Mouse (Mus musculus) left cerebral cortex, postnatal 25 days (tissue): ENCODE measurements at regions not wholly inside any gene's neighbourhood (a gene's known extent, or its start where the extent isn't known, plus 50 kb on each side); places are given as distances from the start of the nearest gene placed in this dataset.

Experiments used
- DNase-seq, 2 experiments: peaks; one replicate each; pipeline ENCODE4 v3.0.0; 2022; ENCODE audit warnings: low spot score in 2 of 2, mixed read lengths in 1 of 2
- intact Hi-C: fragments of 180-260 bp; cut with DNase I; formaldehyde crosslinking; loops from one replicate; pipeline ENCODE4 v1.15.1; 2025

DNA sequence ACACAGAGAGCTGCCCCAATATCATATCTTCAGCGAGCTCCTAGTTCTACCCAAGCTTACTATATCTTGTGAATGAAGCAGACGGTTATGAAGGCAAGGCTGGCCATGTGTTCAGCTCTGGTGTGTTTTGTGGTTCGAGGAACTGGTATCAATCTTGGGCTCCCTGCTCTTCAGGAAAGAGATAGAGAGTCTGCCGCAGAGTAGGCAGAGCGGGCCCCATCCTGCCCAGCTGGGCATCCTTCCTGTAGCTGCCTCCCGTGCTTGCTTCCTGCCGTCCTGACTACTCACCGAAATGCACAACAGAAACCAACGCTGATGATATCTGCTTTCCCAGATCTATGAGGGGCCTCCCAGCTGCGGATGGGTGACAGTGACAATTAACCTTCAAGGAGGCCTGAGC lies 60.3 kb downstream of the Snrpe start:
- DNase-seq = no peak

DNA sequence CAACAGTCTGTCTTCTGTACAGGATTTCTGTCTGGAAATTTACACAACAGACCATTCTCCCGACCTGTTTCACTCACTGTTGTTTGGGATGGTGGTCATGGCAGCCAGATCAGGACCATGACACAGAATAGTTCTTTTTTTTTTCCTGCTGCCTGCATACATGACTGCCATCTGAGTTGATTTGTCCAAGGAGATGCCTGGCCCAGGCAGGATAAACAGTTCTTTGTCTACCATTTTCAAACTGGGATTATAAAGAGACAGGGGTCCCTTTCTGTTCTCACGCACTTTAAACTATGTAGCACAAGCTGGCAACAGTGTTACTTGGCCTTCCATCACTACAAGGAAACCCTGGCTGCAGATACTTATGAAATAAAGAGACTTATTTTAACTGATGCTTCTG lies 61.1 kb downstream of the Snrpe start:
- intact Hi-C loops = no loop called here
- DNase-seq = no peak

More for the DNA sequence above, 60.3 kb downstream of the Snrpe start:
- intact Hi-C loops = no loop called here

DNA sequence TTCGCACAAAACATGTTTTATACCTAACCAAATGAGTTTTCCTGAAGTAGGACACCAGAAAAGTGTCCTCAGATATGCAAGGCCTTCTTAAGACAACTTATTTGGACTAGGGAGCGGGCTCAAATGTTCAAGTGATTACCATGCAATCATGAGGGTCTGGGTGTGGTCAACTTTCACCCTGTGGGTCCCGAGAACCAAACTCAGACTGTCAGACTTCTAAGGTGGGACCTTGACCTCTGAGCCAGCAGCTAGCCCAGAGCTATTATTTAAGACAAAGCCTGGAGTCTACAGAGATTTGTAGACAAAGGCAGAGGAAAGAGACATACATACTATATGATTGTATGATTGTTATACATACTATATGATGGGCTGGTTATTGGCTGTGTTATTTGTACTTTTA lies 62.5 kb downstream of the Snrpe start:
- intact Hi-C loops = no loop called here
- DNase-seq = no peak

DNA sequence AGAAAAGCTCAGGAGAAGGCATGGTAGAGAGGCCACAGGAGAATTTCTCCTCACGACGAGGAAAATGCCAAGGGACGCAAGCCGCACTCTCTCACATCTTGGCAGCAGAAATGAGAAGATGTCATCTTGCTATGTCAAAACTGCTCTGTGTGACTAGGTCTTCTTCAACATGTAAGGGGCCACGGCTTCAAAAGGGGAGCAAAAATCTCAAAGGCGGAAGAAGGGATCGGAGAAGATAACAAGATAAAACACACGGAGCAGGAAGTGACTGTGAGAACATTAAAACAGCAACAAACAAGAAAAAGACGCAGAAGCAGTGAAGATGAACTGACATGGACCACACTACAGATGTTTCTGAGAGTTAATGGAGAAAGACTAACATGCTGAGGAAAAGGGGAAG lies 65.1 kb downstream of the Snrpe start:
- intact Hi-C loops = no loop called here

DNA sequence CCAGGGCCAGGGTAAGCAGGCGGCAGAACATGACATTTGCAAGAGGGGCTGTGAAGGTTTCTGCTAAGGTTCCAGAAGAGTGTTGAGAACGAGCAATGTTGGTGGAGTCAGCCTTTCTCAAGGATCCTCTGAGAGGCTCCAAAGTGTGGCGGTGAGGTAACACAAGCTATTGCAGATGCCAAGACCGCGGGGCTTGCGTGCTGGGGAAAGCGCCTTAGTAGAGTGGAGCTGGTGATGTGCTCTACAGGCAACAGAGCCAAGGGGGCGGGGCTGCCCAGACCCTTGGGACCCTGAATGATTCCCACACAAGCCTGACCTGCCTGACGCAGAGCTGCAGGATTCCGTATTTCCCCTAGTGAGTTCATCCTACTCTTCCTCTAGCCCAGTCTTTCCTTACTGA lies 66.3 kb downstream of the Snrpe start:
- DNase-seq = no peak
- intact Hi-C loops = no loop called here

More for the DNA sequence above, 65.1 kb downstream of the Snrpe start:
- no peak for DNase-seq

DNA sequence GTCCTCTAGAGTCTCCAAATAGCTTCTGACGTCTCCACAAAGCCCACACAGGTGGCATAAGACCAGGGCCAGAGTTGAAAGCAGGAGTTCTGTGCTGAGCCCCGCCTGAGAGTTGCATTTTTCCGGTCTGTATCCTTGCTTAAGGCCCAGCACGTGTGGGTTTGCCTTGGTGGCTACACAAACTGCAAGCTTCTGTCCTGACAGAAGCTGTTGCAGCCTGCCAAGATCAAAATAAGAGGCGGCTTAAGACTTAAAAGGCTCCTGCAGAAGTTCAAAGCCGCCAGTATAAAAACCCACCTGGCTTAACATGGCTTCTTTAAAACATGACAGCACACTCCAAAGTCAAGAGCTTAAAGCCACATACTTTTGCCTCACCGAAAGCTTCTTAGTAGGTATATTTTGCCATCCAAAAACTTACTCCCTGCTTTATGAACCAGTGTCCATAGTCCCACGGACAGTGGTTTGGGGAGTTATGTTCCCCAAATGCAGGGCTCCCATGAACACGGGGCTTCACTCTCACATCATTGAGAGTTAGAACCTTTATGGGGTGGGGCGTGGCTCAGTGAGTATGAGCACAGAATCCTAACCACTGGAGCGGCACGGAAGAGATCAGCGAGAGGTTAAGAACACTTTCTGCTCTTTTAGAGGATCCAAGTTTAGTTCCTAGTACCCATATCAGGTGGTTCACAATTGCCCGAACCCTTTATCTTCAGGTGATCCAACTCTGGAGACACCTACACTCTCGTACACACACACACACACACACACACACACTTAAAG lies 67.9 kb downstream of the Snrpe start:
- no peak for DNase-seq
- intact Hi-C loops = no loop called here

DNA sequence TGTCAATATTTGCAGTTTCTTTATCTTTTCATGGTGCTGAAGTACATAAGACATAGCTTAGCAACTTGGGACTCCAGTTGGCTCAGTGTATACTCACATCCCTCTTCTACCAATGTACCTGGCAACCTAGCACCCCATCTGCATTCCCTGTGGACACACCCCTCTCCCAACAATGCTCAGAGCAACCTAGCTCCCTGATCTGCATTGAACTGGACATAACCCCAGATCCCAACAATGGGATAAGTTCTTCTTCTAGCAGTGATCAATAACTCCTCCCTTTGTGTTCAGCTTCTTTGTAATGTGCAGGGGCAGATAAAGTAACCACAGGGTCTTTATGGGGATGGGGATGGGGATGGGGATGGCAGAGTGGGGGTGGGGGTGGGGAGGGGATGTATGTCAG lies 79.4 kb downstream of the Snrpe start:
- intact Hi-C loops = no loop called here
- DNase-seq = no peak

DNA sequence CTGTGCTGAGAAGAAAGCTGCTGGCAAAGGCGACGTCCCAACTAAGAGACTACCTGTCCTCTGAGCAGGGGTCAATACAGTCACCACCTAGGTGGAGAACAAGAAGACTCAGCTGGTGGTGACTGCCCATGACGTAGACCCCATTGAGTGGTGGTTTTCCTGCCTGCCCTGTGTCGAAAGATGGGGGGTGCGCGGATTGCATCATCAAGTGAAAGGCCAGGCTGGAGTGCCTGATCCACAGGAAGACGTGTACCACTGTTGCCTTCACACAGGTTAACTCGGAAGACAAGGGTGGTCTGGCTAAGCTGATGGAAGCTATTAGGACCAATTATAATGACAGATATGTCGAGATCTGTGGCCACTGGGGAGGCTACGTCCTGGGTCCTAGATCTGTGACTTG lies 80.3 kb downstream of the Snrpe start:
- intact Hi-C loops = no loop called here
- no peak for DNase-seq

DNA sequence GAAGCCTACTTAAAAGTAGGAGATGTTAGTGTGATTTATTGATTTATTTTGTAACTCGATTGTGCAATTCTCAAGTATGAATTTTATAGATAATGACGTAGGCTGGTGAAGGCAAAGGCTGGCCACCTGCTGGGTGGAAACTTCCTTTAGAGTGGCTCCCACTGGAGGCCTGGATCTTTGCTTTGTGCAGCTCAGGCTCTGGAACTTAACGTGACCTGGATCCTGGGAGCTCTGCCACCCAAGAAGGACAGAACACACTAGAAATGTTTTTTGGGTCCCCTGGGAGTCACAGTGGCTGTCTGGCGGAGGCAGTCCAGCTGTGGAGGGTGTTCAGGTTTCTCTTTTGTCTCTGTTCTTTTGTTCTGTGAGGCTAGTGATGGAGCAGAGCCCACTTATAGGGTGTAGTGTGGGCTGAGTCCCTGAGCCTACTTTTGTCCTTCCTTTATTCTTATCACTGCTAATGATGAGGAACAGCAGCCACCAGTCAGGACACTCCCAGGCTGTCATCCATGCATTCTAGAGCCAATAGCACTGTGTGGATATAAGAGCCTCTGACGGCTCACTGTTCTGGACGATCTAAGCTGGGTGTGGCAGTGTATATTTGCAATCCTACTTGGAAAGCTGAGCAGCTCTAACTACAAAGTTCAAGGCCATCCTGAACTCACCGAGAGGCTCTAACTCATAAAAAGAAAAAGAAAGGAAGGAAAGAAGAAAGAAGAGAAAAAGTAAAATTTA lies 82.3 kb downstream of the Snrpe start:
- intact Hi-C loops = no loop called here
- no peak for DNase-seq

DNA sequence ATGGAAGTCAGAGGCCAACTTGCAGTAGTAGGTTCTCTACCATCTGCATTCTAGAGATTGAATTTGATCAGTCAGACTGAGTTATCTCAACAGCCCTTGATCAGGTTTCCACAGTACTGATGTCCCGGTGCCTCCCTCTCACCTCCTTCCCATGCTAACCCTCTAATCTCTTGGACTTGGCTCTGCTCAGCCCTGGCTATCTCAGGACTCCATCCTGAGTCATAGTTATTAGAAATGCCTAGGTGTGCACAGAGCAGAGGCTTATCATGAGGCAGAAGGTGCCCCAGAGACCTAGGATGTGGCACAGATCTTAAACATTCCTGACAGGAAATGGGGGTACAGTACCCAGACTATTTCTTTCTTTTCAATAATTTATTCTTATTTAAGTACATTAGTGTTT lies 87.3 kb downstream of the Snrpe start:
- DNase-seq = no peak
- intact Hi-C loops = no loop called here

DNA sequence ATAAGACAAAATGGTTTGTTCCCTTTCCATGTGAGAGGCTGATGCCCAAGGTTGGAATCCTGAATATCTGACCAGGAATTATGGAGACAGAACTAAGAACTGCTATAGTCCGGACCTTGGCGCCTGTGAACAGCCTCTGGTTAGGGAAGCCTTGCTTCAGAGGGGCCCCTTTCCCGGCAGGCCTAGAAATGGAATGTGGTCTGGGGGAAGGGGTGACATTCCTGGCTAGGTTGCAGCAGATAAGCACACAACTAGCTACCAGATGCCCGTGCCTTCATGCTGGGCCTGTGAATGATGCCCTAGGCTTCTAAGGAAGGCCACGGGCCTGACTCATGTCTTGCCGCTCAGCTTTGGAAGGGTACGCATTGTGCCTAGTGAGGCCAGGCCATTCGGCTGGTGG lies 89.4 kb downstream of the Snrpe start:
- DNase-seq = no peak
- intact Hi-C loops = no loop called here

DNA sequence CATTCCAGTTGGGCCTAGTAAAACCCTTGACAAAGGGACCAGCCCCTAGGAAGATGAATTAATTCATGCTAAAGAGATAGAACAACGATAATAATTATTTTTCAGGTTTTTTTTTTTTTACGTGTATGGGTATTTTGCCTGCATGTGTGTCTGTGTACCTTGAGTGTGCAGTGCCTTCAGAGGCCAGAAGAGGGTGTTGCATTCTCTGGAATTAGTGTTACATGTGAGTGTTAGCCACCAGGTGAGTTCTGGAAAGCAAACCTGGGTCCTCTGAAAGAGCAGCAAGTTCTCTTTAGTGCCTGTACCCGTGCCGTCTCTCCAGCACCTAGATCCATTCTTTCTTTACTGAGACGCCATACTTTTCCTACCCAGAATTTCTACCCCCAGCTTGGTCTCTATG lies 92.8 kb upstream of the Sox13 start:
- intact Hi-C loops = no loop called here
- no peak for DNase-seq

DNA sequence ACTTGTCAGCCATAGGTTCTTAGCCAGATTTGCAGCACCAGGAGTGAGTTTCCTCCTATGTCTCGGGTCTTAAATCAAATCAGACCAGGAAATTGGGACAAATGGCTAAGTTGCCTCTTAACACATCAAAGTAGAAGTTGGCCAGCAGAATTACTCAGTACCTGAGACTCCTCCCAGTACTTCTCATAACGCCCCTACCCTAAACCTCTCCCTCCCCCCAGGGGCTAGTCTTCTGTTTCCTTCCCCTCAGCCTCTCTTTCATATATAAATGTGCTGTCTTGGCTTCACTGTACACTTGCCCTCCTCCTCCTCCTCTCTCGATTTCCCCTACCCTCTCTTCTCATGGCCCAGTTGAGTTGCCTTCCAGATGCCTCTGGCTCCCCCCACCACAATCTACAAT lies 79.9 kb upstream of the Sox13 start:
- DNase-seq = no peak
- intact Hi-C loops = no loop called here

DNA sequence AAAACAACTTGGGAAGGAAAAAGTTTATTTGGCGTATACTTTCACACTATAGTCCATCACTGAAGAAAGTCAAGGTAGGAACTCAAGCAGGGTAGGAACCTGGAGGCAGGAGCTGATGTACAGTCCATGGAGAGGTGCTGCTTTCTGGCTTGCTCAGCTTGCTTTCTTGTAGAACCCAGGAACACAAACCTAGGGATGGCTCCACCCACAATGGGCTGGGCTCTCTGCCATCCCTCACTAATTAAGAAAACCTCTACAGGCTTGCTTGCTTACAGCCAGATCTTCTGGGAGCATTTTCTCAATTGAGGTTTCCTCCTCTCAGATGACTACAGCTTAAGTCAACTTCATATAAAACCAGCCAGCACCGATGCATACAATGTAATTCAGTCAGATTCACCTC lies 79.2 kb upstream of the Sox13 start:
- intact Hi-C loops = no loop called here
- peak in 1 of 2 experiments; percentile 7 for DNase-seq

DNA sequence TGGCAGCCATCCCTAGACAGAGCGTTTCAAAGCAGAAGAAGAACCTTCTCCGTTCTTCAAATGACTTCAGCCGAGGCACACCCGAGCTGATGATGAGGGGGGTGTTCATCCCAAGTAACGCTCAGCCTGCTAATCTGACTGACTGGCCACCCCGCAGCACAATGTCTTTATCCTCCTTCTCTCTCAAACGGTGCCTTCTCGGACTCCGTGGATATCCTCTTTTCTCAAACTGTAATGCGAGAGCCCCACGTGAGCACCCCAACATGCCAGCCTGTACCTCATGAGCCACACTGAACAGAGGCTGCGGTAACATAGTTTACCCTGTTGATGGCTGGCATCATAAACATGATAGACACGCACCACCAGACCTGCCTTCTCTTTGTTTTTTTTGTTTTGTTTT lies 76.8 kb upstream of the Sox13 start:
- DNase-seq = no peak

DNA sequence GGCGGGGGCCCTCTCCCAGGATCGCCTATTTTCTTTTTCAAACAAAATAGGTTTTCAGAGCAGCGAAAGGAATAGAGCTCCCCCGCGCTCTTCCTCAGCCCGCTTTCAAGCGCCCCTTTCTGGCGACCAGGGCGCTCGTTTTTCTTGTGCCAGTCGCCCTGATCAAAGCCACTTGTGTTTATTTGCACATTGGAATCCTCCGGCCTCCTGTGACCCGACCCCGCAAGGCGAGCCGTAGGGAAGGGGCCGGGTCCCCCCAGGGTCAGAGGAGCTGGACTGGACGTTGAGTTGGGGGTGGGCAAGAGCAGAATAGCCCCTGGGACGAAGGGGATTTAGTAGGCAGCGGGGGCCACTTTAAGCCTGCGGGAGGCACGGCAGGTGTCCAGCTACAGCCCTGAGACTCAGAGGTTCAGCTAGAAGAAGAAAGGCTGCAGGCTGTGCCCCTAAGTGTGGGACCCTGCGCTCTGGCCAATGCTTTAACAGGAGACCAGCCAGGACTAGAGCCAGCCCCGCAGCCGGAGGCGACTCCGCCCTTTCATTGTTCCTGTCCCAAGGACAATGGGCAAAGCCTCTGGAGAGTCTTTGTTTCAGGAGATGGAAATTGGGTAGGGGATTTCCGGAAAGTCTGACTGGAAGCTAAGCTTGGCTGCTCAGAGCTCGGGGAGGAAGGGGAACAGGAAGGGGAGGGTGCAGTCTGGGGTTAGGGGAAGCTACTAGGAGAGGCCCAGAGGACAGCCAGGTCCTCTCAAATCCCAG lies 69.0 kb upstream of the Sox13 start:
- DNase-seq = peak; percentile 3 to 4
- intact Hi-C loops = loop anchor here (2.0 to 5.0 kb wide), 3 partner anchors 46 to 106 kb away; no protein-coding TSS in a partner anchor

More for the DNA sequence above, 76.8 kb upstream of the Sox13 start:
- intact Hi-C loops = no loop called here

DNA sequence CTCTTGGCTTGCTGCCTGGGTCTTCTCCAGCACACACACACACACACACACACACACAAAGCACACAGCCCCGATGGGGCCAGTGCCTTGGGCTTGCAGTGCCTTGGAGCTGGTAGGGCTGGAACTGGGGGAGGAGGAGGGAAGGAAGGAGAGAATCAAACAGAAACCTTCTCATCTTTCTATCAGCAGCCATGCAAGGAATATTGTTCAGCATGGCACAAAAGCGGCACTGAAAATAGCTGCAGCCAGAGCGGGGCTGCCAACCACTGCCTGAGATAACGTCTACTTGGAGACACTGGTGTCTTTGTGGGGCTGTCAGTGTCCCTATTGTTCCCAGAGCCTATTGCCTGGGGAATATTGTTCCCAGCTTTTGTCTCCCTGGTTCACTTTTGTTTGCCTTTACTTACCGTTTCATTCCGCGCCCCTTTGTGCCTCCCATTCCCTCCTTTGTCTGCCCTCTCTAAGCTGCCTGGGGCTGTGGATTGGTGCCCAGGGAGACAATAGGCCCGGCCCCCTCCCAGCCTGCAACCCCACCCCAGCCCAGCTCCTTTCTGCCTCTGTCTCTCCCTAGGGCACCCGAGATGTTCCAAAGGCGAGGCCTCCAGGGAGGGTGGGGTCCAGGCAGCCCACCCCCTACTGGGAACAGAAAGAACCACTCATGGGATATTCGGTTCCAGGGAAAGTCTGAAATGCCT lies 68.3 kb upstream of the Sox13 start:
- DNase-seq = peak; percentile 10 to 49
- intact Hi-C loops = loop anchor here (2.0 to 5.0 kb wide), 3 partner anchors 45 to 105 kb away; no protein-coding TSS in a partner anchor

DNA sequence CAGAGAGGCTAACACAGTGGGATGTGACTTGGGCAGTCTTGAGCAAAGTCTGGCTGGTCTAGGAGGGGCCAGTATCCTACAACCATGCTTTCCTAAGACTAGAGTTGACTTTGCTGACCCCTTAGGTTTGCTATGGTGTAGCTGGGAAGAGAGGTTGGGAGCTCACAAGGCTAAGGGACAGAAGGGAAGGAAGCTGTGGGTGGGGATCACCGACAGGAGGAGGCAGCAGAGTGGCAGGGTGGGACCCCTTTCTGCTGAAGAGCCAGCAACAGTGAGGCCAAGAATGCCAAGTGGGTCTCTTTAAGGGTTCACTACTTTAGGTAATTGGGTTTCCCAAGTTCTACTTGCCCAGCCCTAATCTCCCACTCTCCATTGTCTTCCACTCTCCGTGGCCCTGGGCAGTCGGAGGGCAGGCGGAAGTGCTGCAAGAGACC lies 67.7 kb upstream of the Sox13 start:
- intact Hi-C loops = loop anchor here (2.0 to 5.0 kb wide), 3 partner anchors 45 to 105 kb away; no protein-coding TSS in a partner anchor
- DNase-seq = no peak

DNA sequence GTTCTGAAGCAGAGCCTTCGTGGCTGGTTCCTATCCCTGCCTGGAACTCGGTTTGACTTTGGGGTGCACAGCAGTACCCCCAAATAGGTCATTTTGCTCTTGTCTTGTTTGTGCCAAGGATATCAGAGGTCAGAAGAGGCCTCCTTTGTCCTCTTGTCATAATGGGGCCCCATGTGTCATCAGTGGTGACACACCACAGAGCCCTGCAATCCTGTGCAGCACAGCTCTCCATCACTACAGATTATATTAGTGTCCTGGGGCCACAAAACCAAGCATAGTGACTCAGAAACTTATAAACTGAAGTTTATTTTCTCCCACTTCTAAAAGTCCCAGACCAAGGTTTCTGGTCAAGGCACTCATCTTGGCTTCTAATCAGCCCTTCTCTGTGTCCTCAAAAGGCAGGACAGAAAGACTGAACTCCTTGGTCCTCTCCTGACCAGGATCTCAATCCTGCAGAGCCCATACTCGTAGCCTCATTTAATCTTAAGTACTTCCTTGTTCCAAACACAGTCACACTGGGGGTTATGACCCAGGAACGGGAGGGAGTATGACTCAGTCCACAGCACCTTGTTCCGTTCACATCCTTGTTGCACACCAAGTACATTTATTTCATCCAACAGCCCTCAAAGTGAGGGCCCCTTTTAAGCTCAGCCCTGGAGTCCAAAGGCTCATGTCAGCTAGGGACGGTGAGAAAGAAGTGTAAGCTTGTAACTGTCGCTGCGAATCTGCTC lies 63.2 kb upstream of the Sox13 start:
- intact Hi-C loops = no loop called here
- no peak for DNase-seq
